Mouse (Mus musculus) neural tube, embryonic 10.5 days (tissue): ENCODE data around the gene Vps33b.

Source experiments
- DNase-seq: peaks from one replicate; pipeline ENCODE4 v3.0.0-alpha.2; 2017; ENCODE audit warnings: low spot score; ENCODE audit errors: extremely low spot score

Vps33b gene

GRCm38 (mm10) chr7:80268897-80269750 lies at the start of gene Vps33b:
Vps33b (plus strand) TSS chr7:80269649.
- peak; percentile 95 for DNase-seq

- no peak for DNase-seq
Observed at GRCm38 (mm10) chr7:80220237-80220797, 49.1 kb upstream of the Vps33b start.

- DNase-seq: no peak
Observed at GRCm38 (mm10) chr7:80221179-80221750, 48.2 kb upstream of the Vps33b start.

GRCm38 (mm10) chr7:80227065-80227464 lies 42.4 kb upstream of the Vps33b start:
- no peak for DNase-seq

- DNase-seq: no peak
Observed at GRCm38 (mm10) chr7:80230196-80230595, 39.3 kb upstream of the Vps33b start.

- DNase-seq: no peak
Observed at GRCm38 (mm10) chr7:80231971-80232488, 37.4 kb upstream of the Vps33b start.

GRCm38 (mm10) chr7:80232489-80233029 lies 36.9 kb upstream of the Vps33b start, which contains the start of the genes Cib1 and Gdpgp1:
Cib1 (minus strand) TSS chr7:80232813.
Gdpgp1 (plus strand) TSS chr7:80232865.
- peak; percentile 97 for DNase-seq

- no peak for DNase-seq
Observed at GRCm38 (mm10) chr7:80233799-80234198, 35.6 kb upstream of the Vps33b start.

GRCm38 (mm10) chr7:80238542-80238941 lies 30.9 kb upstream of the Vps33b start:
- DNase-seq: no peak

GRCm38 (mm10) chr7:80241661-80242060 lies 27.8 kb upstream of the Vps33b start:
- DNase-seq: no peak

GRCm38 (mm10) chr7:80244851-80245250 lies 24.6 kb upstream of the Vps33b start:
- no peak for DNase-seq

GRCm38 (mm10) chr7:80246148-80246721 lies 23.2 kb upstream of the Vps33b start, which contains the start of gene Ttll13:
Ttll13 (plus strand) TSS chr7:80246376.
- DNase-seq: peak; percentile 94

GRCm38 (mm10) chr7:80246859-80247258 lies 22.6 kb upstream of the Vps33b start:
- no peak for DNase-seq

GRCm38 (mm10) chr7:80252437-80252836 lies 17.0 kb upstream of the Vps33b start:
- DNase-seq: no peak

- DNase-seq: no peak
Observed at GRCm38 (mm10) chr7:80252886-80253285, 16.6 kb upstream of the Vps33b start.

GRCm38 (mm10) chr7:80255981-80256380 lies 13.5 kb upstream of the Vps33b start:
- no peak for DNase-seq

- DNase-seq: no peak
Observed at GRCm38 (mm10) chr7:80257706-80258105, 11.7 kb upstream of the Vps33b start.

GRCm38 (mm10) chr7:80260625-80261371 lies 8.7 kb upstream of the Vps33b start, which contains the start of gene Ngrn:
Ngrn (plus strand) TSS chr7:80261215.
- DNase-seq: peak; percentile 87

- DNase-seq: no peak
Observed at GRCm38 (mm10) chr7:80261372-80261990, 8.0 kb upstream of the Vps33b start.

GRCm38 (mm10) chr7:80264606-80265005 lies 4.8 kb upstream of the Vps33b start:
- no peak for DNase-seq
